9 mouse cellular contexts compared by ENCODE assay signal in genomic region chr13:28793166-28793935, GRCm38 (mm10).
DNase-seq lines count a peak whose midpoint lies in the region; ATAC-seq lines count a peak whose summit lies in the region.
"Had no signal": no experiment of that assay in that cellular context is flagged by ENCODE, and none has a peak within 500 bp of the region (broad histone marks: within the 10 kb centered on the region; RNA-seq: fewer than 3 reads in every experiment).

No protein-coding gene starts in this region.

- H3K4me2 ChIP-seq in forebrain, embryonic 16.5 days (ENCODE audit: low read length) = peak overlapping the region; percentile 30; the same call in 1 of the 2 replicates
- H3K4me2 ChIP-seq: limb, embryonic 15.5 days had no signal

- WGBS in forebrain, embryonic 16.5 days = 4% methylated on average over 5 of the region's 5 CpGs

- H3K9ac ChIP-seq in forebrain, embryonic 16.5 days (replicated peaks; ENCODE audit: low read depth, low read length) = peak overlapping the region; percentile 50
- H3K9ac ChIP-seq: limb, embryonic 15.5 days had no signal

- peaks cover 49% of the 10 kb centered on the region for H3K4me1 ChIP-seq in forebrain, embryonic 16.5 days (replicated peaks; ENCODE audit: control insufficient read depth, insufficient read depth, low read length)

- H3K27ac ChIP-seq in forebrain, embryonic 16.5 days (ENCODE audit: low read length) = peak overlapping the region; percentile 91
- H3K27ac ChIP-seq: limb, embryonic 15.5 days had no signal

- H3K27me3 ChIP-seq in forebrain, embryonic 16.5 days (replicated peaks; ENCODE audit: control insufficient read depth, insufficient read depth, low read length) = no peaks in the 10 kb centered on the region
- H3K27me3 ChIP-seq: limb, embryonic 15.5 days had no signal

- ATAC-seq in forebrain, embryonic 16.5 days = peak; percentile 42
- ATAC-seq in frontal cortex, adult (ENCODE audit: low TSS enrichment) = no peak
- no peak for ATAC-seq in inflammation-experienced regulatory T-cells, adult 6 months

- no peak overlapping the region for H3K4me3 ChIP-seq in forebrain, embryonic 16.5 days (replicated peaks; ENCODE audit: low read length)
- H3K4me3 ChIP-seq: limb, embryonic 15.5 days had no signal

- peak; percentile 30 for DNase-seq in embryo, embryonic 9.5 days (ENCODE audit: extremely low spot score)
- DNase-seq in mesoderm, embryonic 11.5 days (ENCODE audit: low read depth, low spot score) = peak; percentile 54
- peak; percentile 48 to 55 for DNase-seq in thymus, postnatal 10 days (ENCODE audit: low spot score in 2 of 2)
- no peak for DNase-seq in adrenal gland, postnatal 14 days
- DNase-seq: adrenal gland, adult 2 months had no signal

- H3K36me3 ChIP-seq in forebrain, embryonic 16.5 days (ENCODE audit: control insufficient read depth, insufficient read depth) = no peaks in the 10 kb centered on the region
- H3K36me3 ChIP-seq: limb, embryonic 15.5 days had no signal

- no peaks in the 10 kb centered on the region for H3K9me3 ChIP-seq in forebrain, embryonic 16.5 days (ENCODE audit: control insufficient read depth, low read length)
- H3K9me3 ChIP-seq: limb, embryonic 15.5 days had no signal
